Mouse (Mus musculus): ENCODE measurements around the gene Tead1.

Tead1 gene

DNA sequence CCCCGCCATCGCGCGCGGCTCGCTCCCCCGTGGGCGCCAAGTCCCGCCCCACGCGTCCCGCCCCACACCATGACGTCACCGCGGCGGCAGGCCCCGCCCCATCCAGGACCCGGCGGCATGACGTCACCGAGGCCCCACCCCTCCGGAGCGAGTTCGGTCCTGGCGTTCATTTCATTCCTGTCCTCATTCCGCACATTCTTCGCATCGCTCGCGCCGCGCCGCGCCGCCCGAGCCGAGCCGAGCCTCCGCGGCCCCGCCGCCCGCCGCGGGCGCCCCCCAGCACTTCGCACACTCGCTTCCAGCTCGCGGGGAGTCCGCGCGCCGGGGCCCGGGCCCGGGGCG lies at the start of gene Tead1:
TSS of gene Tead1 (plus strand) at position 148 of the 342 bp plus-strand sequence.
- peak; percentile 90 to 93 for DNase-seq

DNA sequence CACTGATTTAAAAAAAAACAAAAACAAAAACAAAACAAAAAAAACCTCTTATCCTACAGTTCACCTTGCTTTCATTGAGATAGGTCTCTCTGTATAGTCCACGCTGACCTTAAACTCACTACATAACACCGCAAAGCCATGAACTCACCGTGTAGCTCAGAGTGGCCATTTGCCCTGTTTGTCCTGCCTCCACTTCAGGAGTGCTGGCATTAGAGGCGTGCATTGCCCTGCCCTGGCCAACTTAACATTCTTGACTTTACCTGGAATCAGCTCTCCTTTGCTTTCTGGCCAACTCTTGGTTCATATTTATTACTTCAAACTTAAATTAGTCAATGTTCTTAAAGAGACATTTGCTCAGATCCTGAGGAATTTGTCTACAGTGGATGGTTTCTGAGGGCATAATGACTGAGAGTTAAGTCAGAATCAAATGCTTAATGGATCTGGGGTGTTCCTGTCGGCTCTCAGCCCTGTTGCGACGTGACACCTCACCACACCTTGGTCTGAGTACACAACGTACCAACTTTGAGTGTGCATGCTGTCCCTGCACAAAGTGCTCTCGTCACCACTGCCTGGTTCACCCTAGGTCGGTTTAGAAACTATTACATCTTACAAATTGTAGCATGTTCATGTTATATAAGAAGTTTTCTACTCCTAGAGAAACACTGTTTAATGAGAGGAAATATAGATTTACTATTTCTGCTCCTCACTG lies 44.5 kb upstream of the Tead1 start:
- DNase-seq: peak; percentile 69 to 79

DNA sequence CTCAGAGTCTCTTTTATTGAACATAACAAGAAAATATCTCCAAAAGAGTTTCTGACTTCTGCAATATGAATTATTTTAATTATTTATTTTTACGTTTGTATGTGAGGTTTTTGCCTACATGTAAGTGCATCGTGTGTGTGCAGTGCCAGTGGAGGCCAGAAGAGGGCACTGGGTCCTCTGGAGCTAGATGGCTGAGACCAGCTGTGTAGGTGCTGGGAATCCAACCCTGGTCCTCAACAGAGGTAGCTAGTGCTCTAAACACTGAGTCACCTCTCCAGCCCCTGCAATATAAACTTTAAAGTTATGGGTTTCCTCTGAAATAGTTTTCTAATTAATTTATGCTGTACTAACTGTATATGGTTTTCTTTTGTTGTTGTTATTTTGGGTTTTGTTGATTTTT lies 43.2 kb upstream of the Tead1 start:
- no peak for DNase-seq

DNA sequence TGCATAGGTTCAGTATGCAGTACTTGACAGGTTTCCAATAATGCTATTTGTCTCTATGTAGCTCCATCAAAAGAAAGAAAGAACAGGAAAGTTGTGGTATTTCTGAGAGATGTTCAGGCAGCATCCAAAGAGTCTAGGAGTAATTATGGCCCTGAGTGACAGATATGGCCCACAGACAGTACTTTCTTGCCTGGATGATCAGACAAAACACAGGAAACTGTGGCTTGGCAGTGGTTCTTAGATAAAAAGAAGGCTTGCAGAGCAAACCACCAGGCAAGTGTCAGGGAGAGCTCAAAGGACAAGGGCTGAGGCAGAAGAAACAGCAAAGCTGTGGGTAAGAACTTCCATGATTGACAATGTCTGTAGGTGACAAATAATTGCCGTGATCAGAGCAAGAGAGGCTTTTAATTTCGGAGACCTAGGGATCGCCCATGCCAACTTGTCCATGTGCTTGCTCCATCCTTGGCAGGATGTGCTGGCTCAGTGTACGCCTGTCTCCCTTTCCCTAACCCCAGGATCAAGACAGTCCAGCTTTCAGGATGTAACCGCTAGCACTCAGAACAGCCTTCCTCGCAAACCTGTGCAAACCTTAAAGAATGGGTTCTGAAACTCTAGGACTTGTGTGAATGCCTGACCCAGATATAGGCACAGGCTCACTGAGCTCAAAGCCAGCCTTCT lies 35.1 kb upstream of the Tead1 start:
- DNase-seq: no peak

DNA sequence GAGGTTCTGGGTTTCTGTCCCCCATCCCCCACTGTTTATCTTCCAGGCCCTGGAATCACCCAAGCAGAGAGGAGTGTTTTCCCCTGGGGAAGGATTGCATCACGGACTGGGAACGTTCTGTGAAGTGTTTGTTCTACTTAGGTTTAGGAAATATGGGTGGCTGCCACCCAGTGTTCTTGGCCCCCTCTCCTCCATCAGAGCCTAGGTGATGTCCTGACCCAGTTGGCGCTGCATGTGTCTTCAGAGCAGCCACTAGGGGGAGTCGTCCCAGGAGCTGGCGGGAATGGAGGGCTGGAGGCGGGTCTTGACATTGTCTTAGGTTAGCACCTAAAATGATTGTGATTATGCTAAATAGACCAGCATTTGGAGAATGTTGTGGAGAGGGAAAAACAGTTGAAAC lies 34.4 kb upstream of the Tead1 start:
- DNase-seq: peak; percentile 78 to 87

DNA sequence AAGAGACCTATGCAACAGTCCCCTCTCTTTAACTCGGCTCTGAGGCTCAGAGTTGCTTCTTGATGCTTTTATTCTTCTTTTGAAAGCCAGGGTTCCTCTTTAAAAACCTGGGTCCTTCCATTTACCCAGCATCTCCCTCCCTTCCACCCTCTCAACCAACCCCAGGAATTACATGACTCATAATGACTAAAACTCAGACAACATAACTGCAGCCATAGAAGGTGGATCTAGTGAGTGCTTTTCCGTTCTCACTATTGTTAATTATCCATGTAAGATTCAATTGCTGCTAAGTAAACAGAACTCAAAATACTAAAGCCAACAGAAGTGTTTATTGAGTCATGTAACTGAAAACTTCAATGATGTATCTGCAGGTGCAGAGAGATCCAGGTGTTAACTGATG lies 33.4 kb upstream of the Tead1 start:
- DNase-seq: no peak

DNA sequence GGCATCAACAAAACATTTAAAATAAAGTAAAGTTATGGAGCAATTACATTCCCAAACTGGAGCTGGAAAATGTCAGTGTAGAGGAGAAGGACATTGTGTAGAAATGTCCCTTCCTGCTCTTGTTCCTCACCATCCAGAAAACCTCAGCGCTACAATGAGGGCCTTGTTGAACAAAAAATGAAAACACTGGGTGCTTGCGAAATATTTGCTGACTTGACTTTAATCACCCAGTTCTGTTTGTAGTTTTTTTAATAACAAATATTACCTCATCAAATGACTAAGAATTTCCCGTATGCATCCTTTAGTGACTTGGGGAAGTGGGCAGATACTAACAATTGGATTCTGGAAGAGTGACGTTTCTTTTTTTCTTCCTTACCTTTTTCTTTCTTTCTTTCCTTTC lies 31.7 kb upstream of the Tead1 start:
- DNase-seq: peak in 1 of 2 experiments; percentile 43

DNA sequence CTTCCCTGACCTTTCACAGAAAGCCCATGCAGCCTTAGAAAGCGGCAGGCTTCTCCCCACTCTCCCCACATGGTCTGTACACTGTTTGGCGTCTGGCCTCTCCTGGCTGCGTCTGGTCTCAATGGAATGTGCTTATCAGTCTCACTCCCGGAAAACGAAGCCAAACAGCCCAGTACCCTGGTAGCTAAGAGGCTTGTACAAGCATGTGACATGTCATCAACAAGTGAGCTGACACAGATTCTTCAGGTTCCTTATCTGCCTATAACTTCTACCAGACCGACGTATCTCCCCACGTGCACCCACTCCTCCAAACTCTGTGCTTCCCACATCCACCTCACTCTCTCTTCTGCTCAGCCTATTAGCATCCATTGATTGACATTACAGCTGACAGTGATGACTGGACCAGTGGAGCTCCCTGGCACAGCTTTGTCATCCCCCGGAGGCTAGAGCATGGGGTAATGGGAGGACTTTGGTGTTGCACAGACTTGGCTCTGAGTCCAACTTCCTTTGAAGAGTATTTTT lies 22.9 kb upstream of the Tead1 start:
- peak; percentile 74 to 82 for DNase-seq

DNA sequence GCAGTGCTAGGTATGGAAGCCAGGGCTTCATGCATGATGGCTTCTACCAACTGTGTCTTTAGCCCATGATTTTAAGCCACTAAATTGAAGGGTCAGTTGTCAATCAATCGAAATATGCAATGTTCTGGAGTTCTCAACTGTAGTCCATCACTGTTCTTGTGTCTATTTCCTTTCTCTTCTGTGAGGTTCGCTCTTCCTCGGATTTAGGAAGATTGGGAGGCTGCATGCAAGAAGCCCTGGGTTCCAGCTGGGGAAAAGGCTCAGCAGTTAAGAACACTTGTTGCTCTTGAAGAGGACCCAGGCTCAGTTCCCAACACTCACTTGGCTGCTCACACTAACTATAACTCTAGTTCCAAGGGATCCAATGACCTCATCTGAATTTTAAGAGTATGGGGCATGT lies 20.2 kb upstream of the Tead1 start:
- DNase-seq: no peak

DNA sequence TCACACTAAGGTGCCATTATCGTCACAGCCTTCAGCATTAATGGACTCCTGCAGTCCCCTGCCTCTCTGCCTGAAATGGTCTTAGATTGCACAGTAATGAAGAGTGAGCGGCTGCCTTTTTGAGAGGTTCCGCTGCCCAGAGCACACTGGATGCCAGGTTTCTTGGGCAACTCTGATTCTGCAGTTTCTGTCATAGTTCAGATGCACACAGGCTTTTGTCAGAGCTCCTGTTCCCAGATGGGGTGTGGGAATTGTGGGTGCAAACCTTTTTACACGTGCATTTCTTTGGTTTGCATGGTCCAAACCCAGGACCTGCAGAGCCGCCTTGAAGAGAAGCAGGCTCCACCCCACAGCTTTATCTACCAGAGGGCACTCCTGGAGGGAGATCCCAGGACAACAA lies 19.3 kb upstream of the Tead1 start:
- no peak for DNase-seq

DNA sequence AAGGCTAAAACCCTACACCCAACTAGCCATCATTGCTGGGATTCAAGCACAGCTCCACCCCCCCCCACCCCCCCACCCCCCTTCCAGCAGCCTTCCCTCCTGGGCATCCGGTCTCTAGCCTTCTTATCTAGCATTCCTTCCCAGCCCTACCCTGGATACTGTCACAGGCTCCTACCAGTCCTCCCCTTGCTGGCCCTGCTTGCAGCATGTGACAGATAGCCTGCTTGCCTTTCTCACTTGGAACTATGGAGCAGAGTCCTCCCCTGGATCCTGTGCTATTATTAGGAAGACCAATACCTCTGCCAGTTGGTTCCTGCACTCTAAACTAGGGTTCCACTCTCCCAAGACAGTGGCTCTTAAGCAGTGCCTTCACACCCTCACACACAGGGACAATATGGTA lies 18.8 kb upstream of the Tead1 start:
- no peak for DNase-seq

DNA sequence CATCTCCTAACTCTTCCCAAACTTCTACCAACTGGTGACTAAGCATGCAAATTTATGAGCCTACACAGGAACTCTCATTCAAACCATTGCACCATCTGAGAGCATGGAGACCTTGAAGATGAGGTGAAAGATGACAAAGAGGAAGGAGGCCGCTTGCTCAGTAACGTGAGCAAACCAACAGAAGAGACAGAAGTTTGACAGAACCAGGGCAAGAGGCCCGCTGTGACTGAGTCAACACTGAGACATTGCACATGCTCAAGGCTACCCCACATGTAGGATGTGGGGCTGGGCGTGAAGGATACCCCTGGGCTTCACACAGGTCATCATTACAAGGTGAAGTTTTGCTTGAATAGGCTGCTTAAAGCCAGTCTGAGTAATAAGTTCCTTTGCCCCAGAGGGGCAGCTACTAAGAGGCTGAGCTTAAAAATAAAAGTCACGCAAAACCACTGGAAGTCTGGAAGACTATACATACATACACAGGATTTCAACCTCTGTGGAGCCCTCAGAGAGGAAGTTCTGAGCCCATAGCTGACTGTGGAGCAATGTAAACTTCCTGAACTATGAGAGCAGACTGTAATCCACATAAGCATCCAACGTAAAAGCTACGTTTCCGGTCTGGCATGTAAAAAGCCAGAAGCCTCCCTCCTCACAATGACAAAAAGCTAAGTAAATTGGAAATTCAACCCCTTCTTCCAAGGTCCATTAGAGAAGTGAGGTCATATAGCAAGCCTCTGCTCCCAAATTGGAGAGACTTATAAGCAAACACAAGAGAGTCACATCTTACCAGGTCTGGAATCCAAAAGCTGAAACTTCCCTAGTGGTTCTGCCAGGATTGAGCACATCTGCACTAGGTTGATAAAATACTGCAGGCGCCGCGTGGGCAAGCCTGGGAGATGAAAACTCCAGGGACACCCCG lies 16.5 kb upstream of the Tead1 start:
- no peak for DNase-seq

DNA sequence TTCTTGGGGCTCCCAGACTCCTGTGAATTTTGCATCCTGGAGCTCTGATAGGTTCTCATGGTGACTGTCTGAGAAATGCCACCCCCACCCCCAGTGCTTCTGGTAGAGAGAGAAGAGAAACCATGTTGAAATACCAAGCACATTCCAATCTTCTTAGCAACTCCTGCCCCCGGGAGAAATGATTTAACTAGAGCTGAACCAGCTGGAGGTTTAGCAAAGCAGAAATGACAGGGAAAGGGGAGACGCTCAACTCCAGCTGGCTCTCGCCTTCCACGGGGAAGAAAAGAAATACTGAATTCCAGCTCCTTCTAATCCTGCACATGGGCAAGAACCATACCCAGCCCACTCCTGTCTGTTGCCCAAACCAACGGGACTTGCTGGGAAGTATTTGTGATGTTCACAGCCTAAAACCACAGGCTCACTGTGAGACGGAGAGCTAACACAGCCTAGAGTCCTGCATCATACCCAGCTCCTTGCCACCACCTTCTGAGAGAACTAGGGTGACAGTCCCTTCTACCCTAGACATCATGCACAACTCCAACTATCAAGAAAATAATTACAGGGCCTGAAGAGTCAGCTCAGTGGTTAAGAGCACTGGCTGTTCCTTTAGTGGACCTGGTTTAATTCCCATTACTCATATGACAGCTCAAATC lies 15.7 kb upstream of the Tead1 start:
- DNase-seq: peak; percentile 31 to 63

DNA sequence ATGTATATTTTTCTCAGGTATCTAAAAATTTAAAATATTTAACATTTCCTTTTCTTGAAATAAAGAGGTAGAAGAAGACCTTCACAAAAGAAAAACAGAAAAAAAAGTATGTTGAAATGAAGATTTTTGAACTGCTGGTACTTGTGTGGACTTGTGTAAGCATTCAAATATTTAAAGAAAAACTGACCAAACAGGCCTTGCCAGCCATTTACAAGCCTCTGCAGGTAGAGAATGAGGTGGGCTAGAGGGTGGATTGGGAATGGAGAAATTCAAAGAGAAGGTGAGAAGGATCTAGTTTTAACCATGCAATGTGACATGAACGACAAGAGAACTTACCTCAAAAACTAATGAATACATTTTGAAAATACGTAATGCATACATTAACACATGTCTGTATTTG lies 9.1 kb upstream of the Tead1 start:
- no peak for DNase-seq

DNA sequence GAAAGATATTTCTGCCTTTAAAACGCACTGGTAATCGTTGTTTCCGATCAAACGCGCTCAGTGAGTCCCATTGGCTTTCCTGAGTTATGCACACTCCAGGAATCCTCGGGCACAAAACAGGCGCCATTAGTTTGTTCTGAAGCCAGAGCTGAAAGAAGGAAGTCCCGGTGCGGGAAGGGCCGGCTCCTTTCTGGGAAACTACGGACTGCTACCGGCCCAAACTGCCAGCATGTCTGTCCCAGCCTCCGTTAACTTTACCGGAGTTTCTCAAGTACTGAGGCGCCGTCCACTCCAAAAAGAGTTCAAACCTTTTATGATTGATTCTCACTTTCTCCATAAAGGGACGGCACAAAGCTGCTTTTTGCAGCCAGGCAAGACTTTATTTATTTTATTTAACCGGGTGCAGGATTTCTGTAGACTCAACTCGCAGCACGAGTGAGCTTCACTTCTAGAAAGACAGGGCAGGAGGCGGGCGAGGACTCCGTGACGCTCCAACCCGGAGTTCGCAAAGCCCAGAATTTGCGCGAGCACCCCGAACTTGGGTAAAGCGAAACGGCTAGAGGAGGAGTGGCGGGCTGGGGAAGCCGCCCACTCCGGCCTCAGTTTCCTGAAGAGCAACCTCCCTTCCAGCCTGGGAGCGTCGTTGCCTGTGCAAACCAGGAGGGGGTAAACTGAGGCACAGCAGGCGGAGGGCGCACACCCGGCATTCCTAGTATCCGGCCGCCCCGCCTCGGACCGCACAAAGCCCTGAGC lies 524 bp upstream of the Tead1 start:
- peak; percentile 70 to 74 for DNase-seq

DNA sequence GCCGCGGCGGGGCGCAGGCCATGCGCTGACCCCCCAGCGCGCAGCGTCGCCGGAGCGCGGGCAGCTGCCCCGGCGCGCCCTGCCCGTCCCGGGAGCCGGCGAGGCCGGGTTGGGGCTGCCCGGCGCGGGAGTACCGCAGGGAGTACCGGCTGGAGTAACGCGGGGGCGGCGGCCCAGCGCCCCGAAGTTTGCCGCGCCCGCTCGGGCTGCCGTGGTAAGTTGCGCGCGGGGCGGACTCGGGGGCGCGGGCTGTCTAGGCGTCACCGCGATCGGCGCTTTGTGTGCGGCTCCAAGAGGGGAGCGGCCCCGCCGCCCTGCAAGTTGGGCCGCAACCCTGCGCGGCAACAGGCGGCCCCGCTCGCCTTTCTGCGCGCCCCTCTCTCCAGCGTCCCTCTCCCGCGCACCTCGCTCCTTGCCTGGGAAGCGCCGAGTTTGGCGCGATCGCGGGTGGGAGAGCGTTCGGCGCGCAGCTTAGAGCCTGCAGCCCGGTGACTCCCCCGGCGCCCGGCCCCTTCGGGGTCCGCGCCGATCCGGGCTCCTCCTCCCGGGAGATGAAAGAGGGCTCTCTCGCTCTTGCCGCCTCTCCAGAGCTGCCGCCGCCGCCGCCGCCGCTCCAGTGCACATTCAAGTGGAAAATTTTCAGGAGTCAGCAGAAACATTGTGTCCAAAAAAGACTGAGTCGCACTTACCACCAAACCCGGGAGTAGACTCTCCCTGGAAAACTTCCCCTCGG lies 561 bp downstream of the Tead1 start:
- DNase-seq: peak; percentile 77 to 78

DNA sequence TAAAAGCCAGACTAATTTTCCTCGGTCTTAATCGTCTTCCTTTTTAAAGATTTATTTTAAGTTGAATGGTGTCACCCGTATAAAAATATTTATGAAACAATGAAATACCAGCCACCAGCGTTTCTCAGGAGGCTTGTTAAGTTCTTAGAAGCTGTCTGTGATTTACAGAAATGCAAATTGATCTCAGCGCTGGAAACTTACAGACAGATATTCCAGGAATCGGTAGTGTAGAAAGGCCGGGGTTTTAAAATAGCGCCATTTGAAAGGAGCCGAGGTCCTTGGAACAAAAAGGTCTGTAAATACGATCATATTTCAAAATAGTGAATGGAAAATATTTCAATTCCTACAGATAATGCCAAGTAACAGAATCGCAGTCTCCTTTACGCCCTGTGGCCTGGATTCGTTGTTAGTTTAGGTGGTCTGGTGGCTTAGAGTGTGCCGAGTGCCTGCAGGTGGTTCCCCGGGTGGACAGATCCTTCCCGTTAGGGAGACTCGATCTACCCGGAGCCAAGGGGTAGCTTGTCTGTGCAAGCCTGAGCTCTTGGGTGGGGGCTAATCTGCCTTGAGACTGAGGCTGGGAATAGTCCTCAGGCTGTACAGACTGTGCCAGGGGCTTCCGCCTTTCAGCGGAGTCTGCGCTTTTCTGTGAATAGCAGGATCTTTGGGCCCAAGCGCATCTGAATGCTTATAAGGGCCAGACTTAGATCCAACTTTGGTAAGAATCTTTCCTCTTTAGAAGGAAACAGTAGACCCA lies 1.6 kb downstream of the Tead1 start:
- peak in 1 of 2 experiments; percentile 18 for DNase-seq

DNA sequence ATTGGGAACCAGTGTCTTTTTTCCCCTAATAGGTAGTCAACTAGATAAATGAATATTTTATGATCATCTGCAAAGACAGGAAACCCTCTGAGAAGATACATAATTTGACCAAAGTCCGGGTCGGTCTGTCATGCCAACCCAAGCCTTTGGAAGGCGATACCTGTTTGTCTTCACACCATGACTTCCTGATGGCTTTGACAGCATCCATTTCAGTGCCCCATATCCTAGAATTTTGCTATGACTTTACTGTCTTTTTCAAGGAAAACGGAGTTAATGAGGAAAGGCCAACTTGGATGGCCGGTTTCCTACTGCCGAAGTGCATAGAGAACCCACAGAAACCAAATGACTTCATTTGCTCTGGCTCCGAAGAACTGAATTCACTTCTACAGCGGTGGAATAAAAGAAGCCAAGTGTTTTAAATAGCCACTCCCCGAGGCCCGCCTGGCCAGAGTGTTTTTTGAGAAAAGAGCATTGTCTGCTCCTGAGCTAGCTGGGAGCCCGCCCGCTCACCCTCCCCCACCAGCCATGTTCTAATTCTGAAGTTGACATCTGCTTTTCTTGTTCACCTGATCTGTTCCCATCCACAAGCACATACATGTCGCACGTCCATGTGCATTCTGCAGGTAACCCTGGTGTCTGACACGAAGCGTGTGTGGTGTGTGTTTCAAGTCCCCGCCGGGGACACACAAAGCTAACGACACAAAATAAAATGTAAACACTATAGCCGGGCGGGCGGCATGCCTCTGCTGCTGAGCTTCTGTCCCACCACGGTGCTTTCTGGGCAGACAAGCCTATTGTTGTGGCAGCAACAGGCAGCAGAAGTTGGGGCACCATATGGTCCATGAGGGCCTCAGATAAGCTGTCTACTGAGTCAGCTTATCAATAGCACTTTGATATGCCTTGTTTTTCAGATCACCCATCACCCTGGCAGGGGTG lies 5.8 kb downstream of the Tead1 start:
- peak in 1 of 2 experiments; percentile 36 for DNase-seq

DNA sequence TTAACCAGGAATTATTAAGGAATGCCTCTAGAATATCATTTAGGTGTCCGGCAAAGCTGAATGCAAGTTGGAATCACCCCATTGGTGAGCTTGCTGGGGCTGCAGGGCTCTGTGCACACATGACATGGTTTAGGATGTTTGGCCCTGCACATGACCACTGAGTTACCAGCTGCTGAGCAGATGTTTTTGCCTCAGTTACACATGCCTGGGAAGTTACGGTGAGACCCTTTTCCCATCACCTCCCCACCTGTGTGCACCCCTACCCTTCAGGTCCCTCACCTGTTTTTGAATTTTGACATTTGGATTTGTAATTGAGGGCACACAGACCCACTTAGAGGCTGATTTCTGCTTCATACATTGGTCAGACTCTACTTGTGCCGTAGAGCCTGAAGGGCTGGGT lies 6.9 kb downstream of the Tead1 start:
- no peak for DNase-seq
